Mouse (Mus musculus): Measurements from ENCODE around the gene Ypel5. TPM values are rescaled to one million over a fixed set of nuclear protein-coding genes. Genes with fewer than 3 reads are reported as not detected.

The Ypel5 gene
- polyA plus RNA-seq, 1 experiment = 30.6 TPM

GRCm38 (mm10) chr17:72895506-72895905 is 59.3 kb downstream of the Ypel5 start:
- Histone ChIP-seq H3K4me3 (ENCODE audit: low read depth, low read length) (no peak overlapping the region), H3K9me3 (replicated peaks; ENCODE audit: control insufficient read depth, insufficient read depth, low read length, poor library complexity, severe bottlenecking) (no peaks in the 10 kb centered on the region), H3K36me3 (ENCODE audit: control insufficient read depth, insufficient read depth, low read length, poor library complexity, severe bottlenecking) (no peaks in the 10 kb centered on the region), H3K9ac (ENCODE audit: low read depth, poor library complexity, severe bottlenecking) (no peak overlapping the region), H3K27ac (ENCODE audit: insufficient read depth, low read length) (no peak overlapping the region), H3K27me3 (ENCODE audit: control insufficient read depth, insufficient read depth, low read length, poor library complexity, severe bottlenecking) (no peaks in the 10 kb centered on the region), H3K4me1 (ENCODE audit: control insufficient read depth, insufficient read depth, low read length) (no peaks in the 10 kb centered on the region)
- TF ChIP-seq CTCF (IDR thresholded peaks at IDR 0.05; ENCODE audit: low read depth, low read length) (no peak), EP300 (IDR thresholded peaks at IDR 0.05; ENCODE audit: insufficient read depth, low read depth, low read length) (no peak), POLR2A (IDR thresholded peaks at IDR 0.05; ENCODE audit: insufficient read depth, low read length) (no peak)

- Histone ChIP-seq H3K36me3 (ENCODE audit: control insufficient read depth, insufficient read depth, low read length, poor library complexity, severe bottlenecking) (no peaks in the 10 kb centered on the region), H3K4me3 (ENCODE audit: low read depth, low read length) (no peak overlapping the region), H3K27me3 (ENCODE audit: control insufficient read depth, insufficient read depth, low read length, poor library complexity, severe bottlenecking) (no peaks in the 10 kb centered on the region), H3K27ac (ENCODE audit: insufficient read depth, low read length) (no peak overlapping the region), H3K4me1 (ENCODE audit: control insufficient read depth, insufficient read depth, low read length) (no peaks in the 10 kb centered on the region), H3K9me3 (replicated peaks; ENCODE audit: control insufficient read depth, insufficient read depth, low read length, poor library complexity, severe bottlenecking) (no peaks in the 10 kb centered on the region), H3K9ac (ENCODE audit: low read depth, poor library complexity, severe bottlenecking) (no peak overlapping the region)
- TF ChIP-seq POLR2A (IDR thresholded peaks at IDR 0.05; ENCODE audit: insufficient read depth, low read length) = no peak
- no peak for TF ChIP-seq CTCF (IDR thresholded peaks at IDR 0.05; ENCODE audit: low read depth, low read length)
- no peak for TF ChIP-seq EP300 (IDR thresholded peaks at IDR 0.05; ENCODE audit: insufficient read depth, low read depth, low read length)
These were observed 60.8 kb downstream of the Ypel5 start for GRCm38 (mm10) chr17:72897076-72897475.

- Histone ChIP-seq H3K9me3 (replicated peaks; ENCODE audit: control insufficient read depth, insufficient read depth, low read length, poor library complexity, severe bottlenecking) (no peaks in the 10 kb centered on the region), H3K36me3 (ENCODE audit: control insufficient read depth, insufficient read depth, low read length, poor library complexity, severe bottlenecking) (no peaks in the 10 kb centered on the region), H3K4me3 (ENCODE audit: low read depth, low read length) (no peak overlapping the region), H3K27me3 (ENCODE audit: control insufficient read depth, insufficient read depth, low read length, poor library complexity, severe bottlenecking) (no peaks in the 10 kb centered on the region), H3K27ac (ENCODE audit: insufficient read depth, low read length) (no peak overlapping the region), H3K9ac (ENCODE audit: low read depth, poor library complexity, severe bottlenecking) (no peak overlapping the region), H3K4me1 (ENCODE audit: control insufficient read depth, insufficient read depth, low read length) (no peaks in the 10 kb centered on the region)
- no peak for TF ChIP-seq CTCF (IDR thresholded peaks at IDR 0.05; ENCODE audit: low read depth, low read length)
- TF ChIP-seq EP300 (IDR thresholded peaks at IDR 0.05; ENCODE audit: insufficient read depth, low read depth, low read length) = no peak
- no peak for TF ChIP-seq POLR2A (IDR thresholded peaks at IDR 0.05; ENCODE audit: insufficient read depth, low read length)
These were observed 61.7 kb downstream of the Ypel5 start for GRCm38 (mm10) chr17:72897961-72898360.

- H3K36me3 ChIP-seq (ENCODE audit: control insufficient read depth, insufficient read depth, low read length, poor library complexity, severe bottlenecking) = no peaks in the 10 kb centered on the region
- no peak overlapping the region for H3K9ac ChIP-seq (ENCODE audit: low read depth, poor library complexity, severe bottlenecking)
- no peaks in the 10 kb centered on the region for H3K9me3 ChIP-seq (replicated peaks; ENCODE audit: control insufficient read depth, insufficient read depth, low read length, poor library complexity, severe bottlenecking)
- H3K27ac ChIP-seq (ENCODE audit: insufficient read depth, low read length) = no peak overlapping the region
- H3K4me1 ChIP-seq (ENCODE audit: control insufficient read depth, insufficient read depth, low read length) = no peaks in the 10 kb centered on the region
- no peak overlapping the region for H3K4me3 ChIP-seq (ENCODE audit: low read depth, low read length)
- H3K27me3 ChIP-seq (ENCODE audit: control insufficient read depth, insufficient read depth, low read length, poor library complexity, severe bottlenecking) = no peaks in the 10 kb centered on the region
- no peak for TF ChIP-seq CTCF (IDR thresholded peaks at IDR 0.05; ENCODE audit: low read depth, low read length)
- TF ChIP-seq EP300 (IDR thresholded peaks at IDR 0.05; ENCODE audit: insufficient read depth, low read depth, low read length) = no peak
- TF ChIP-seq POLR2A (IDR thresholded peaks at IDR 0.05; ENCODE audit: insufficient read depth, low read length) = no peak
These were observed 62.5 kb downstream of the Ypel5 start for GRCm38 (mm10) chr17:72898775-72899174.

Other genes starting within 250 kb of the Ypel5 start
- gene Alk, start 231.8 kb upstream of the Ypel5 start, polyA plus RNA-seq (2011; ENCODE audit: insufficient read depth, insufficient read length, low read depth, missing spikeins) = not detected in 2 replicates
- gene Lbh, start 81.9 kb downstream of the Ypel5 start, polyA plus RNA-seq (2011; ENCODE audit: insufficient read depth, insufficient read length, low read depth, missing spikeins) = 4.6 and 4.9 TPM in 2 replicates

Measured in ES-Bruce4 (cell line).